Mouse (Mus musculus) gastrocnemius, postnatal 10 days (tissue): Measurements from ENCODE around the gene Ankmy1. TPM values are rescaled to one million over a fixed set of nuclear protein-coding genes. Genes with fewer than 3 reads are reported as not detected.

Source experiments
- DNase-seq: peaks from one replicate; pipeline ENCODE4 v3.0.0; 2021; ENCODE audit warnings: mixed read lengths
- total RNA-seq, 2 experiments: library from RNA; stranded (reverse); gene quantifications; 2 replicates each; pipeline ENCODE4 v1.2.3; 2021

The Ankmy1 gene
- total RNA-seq, 2 experiments from 2014 or later = 0.27 to 0.28 TPM

- DNase-seq = no peak
Observed at GRCm38 (mm10) chr1:92911721-92912138, 9.0 kb upstream of the Ankmy1 start.

DNA sequence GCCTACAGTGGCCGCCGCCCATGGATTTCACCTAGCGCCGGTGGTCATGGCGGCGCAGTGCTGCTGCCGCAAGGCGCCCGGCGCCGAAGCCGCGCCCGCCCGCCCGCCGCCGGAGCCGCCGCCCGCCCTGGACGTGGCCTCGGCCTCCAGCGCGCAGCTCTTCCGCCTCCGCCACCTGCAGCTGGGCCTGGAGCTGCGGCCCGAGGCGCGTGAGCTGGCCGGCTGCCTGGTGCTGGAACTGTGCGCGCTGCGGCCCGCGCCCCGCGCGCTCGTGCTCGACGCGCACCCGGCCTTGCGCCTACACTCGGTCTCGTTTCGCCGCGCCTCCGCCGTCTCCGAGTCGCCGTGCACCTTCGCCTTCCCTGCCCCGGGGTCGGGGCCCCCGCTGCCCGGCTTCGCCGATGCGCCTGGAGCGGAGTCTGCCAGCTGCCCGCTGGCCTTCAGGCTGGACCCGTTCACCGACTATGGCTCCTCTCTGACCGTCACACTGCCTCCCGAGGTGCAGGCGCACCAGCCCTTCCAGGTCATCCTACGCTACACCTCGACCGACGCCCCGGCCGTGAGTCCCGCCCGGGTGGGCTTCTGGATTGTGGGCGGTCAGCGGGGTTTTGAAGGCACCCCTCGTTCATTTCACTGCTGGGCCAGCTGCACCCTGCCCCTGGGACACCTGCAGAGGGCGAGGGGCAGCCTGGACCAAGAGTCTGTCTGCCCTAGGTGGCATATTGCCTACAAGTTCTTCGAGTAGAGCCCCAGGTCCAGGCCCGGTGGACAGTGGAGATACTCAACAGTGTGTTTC, 8.4 kb upstream of the Ankmy1 start:
- DNase-seq = peak; percentile 75

- peak; percentile 78 for DNase-seq
Observed at GRCm38 (mm10) chr1:92910239-92910885, 7.7 kb upstream of the Ankmy1 start, which contains the start of gene Rnpepl1. TSS of gene Rnpepl1 (plus strand) at chr1:92910783.

GRCm38 (mm10) chr1:92909068-92909467, 6.4 kb upstream of the Ankmy1 start:
- DNase-seq = peak; percentile 1

DNA sequence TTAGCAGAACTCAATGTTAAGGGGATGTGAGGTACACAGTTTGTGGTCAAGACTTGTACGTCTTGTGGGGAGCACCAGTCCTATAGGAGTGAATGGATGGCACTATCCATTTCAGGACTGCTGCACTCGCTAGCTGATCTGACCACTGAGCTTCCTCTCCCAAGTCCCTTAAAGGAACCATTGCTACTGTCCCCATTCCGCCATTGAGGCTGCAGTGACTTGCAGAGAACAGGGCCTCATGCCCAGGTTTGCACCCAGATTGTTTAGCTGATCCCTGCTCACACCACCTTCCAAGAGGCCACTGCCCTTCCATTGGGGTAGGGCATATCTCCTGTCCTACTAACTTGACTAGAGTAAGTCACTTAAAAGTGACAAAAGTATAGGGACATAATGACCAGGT, 6.0 kb upstream of the Ankmy1 start:
- DNase-seq = no peak

- peak; percentile 1 for DNase-seq
Observed at GRCm38 (mm10) chr1:92907632-92908360, 5.1 kb upstream of the Ankmy1 start.

- peak; percentile 86 for DNase-seq
Observed at GRCm38 (mm10) chr1:92906779-92907631, 4.3 kb upstream of the Ankmy1 start, which contains the start of gene Dusp28. TSS of gene Dusp28 (plus strand) at chr1:92906981.

GRCm38 (mm10) chr1:92905703-92906310, 3.1 kb upstream of the Ankmy1 start:
- peak; percentile 15 for DNase-seq

DNA sequence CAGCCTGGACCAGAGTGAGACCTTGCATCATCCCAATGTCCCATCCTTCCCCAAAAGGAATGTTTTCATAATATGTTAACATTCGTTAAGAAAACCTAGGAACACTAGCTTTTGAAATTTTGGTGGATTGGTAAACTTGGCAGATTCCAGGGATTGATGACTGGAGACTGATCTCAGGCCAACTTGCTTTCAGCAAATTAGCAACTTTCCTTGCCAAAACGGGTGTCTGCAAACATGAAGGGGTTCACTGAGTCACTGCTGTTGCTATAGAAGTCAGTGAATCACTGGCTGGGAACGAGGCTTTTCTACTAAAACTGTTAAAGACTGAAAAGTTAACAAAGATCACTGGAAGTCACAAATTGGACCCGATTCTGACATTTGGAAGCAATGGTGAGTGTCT, 921 bp upstream of the Ankmy1 start:
- peak; percentile 0 for DNase-seq

DNA sequence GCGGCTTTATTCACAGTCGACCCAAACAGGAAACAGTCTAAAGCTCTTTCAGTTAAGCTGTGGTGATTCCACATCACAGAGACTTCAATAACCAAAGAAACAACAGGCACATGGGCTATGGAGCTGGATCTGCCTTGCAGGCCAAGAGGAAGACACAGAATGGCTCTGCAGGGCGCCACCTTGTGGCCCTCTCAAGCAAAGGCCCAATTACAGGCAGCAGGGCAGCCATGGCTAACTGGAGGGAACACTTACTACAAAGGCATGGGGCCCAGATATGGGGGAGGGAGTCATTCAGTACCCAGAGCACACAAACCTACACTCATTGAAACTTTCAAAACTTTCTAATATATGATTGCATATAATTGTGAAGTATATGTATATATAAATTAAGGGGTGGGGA, 7.6 kb downstream of the Ankmy1 start:
- DNase-seq = peak; percentile 75

DNA sequence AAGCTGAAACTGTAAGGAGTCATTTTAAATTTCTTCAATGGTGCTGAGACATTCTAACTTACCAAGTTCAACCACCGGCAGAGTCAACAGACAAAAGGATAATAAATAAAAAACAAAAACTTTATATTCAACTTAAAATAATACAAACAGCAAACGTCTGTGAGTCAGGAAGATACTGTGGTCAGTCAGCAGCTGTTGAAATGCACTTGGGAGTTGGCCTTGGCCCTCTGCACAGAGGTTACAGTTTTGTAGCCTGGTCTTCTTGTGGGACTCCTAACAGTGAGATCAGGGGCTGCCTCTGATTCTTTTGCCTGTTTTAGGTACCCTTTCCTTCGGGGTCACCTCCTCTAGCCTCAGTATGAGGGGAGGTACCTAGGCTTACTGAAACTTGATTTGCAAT, 8.8 kb downstream of the Ankmy1 start:
- no peak for DNase-seq

DNA sequence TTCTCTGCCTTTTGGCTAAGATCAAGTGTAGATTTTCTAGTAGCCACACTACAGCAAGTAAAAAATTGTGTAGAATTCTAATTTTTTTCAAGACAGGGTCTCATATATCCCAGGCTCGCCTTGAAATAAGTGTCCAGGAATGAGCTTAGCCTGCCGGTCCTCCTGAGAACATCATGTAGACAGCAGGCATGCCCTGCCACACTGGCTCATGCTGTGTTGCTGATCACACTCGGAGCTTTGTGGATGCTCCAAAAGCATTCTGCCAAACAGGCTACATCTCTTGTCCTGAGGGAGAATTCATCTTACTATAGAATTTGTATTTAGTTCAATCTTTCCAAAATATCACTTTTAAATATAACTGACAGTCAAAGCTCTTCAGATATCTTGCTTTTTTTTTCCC, 9.9 kb downstream of the Ankmy1 start:
- no peak for DNase-seq

GRCm38 (mm10) chr1:92888901-92889655, 13.6 kb downstream of the Ankmy1 start:
- no peak for DNase-seq

DNA sequence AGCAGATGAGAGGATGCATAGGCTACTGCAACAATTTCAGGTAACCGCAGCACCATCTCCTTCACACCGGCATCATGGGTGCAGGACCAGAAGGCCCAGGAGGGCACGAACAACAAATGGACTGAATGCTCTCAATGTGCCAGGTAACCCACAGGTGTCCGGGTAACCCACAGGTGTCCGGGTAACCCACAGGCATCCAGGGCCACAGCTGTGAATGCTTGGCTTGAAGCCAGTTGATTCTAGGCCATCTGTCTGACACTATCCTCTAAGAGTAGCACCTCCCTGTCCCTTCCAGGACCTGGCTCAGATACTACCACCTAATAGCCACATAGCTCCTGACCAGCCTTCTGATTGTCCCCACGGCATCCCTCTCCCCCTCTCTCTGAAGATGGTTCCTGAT, 20.7 kb downstream of the Ankmy1 start:
- DNase-seq = no peak

DNA sequence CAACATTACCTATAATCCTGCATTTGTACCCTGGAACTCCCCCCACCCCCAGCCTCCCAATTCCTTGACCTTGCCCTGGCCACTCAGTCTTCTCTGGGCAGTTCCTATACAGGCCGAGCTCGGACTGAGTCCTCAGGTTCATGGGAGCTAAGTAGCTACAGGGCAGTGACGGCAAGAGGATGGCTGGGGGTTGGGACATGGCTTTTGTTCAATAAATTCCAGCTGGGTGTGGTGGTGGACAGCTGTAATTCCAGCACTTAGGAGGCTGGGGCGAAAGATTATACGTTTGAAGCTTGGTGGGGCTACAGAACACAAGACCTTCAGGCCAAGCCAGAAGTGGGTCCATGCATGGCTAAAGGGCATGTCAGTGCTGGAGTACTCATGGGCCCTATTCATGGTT, 22.6 kb downstream of the Ankmy1 start:
- no peak for DNase-seq

- DNase-seq = no peak
Observed at GRCm38 (mm10) chr1:92879266-92879665, 23.4 kb downstream of the Ankmy1 start.

- no peak for DNase-seq
Observed at GRCm38 (mm10) chr1:92878066-92878741, 24.5 kb downstream of the Ankmy1 start.

GRCm38 (mm10) chr1:92877431-92877978, 25.2 kb downstream of the Ankmy1 start:
- no peak for DNase-seq

GRCm38 (mm10) chr1:92875360-92876111, 27.2 kb downstream of the Ankmy1 start:
- no peak for DNase-seq
